Mouse (Mus musculus): ENCODE measurements around the gene Tmprss7. TPM values are rescaled to one million over a fixed set of nuclear protein-coding genes. Genes with fewer than 3 reads are reported as not detected.

Gene Tmprss7
- polyA plus RNA-seq, 1 experiment: 2.5 TPM

GRCm38 (mm10) chr16:45630347-45630960 is 63.0 kb downstream of the Tmprss7 start:
- 55% methylated on average over 5 of the region's 5 CpGs for WGBS
- TF ChIP-seq CTCF (IDR thresholded peaks at IDR 0.05; ENCODE audit: control insufficient read depth, insufficient read depth, low read length) (peak; percentile 64), POLR2A (IDR thresholded peaks at IDR 0.05; ENCODE audit: borderline replicate concordance, control insufficient read depth, low read depth, low read length) (no peak)
- Histone ChIP-seq H3K4me3 (replicated peaks; ENCODE audit: control insufficient read depth, low read depth, low read length) (no peak overlapping the region), H3K4me1 (ENCODE audit: control insufficient read depth, insufficient read depth, low read length) (no peaks in the 10 kb centered on the region), H3K27ac (ENCODE audit: control insufficient read depth, insufficient read depth, low read depth, low read length, poor library complexity) (no peak overlapping the region)

- 78% methylated on average over 8 of the region's 8 CpGs for WGBS
- TF ChIP-seq POLR2A (IDR thresholded peaks at IDR 0.05; ENCODE audit: borderline replicate concordance, control insufficient read depth, low read depth, low read length) (no peak), CTCF (IDR thresholded peaks at IDR 0.05; ENCODE audit: control insufficient read depth, insufficient read depth, low read length) (no peak)
Measured at GRCm38 (mm10) chr16:45629497-45630105, 63.9 kb downstream of the Tmprss7 start.

DNA sequence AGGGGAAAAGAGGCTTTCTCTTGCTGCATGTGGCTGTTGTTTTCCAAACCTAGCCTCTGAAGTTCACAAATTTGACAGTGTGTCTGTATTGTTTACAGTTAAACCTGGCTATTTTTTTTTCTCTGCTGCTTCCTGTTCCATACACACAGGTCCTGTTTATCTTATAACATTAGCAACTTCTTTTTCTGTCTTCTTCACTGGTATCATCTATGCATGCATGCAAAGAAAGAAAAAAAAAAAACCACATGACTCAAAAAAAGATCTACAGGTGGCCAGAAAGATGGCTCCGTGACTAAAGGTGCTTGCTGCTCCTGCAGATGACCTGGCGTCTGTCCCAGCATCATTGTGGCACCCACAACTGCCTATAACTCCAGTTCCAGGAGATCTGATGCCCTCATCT is 68.1 kb downstream of the Tmprss7 start:
- no peaks in the 10 kb centered on the region for H3K4me1 ChIP-seq (ENCODE audit: control insufficient read depth, insufficient read depth, low read length)
- TF ChIP-seq CTCF (IDR thresholded peaks at IDR 0.05; ENCODE audit: control insufficient read depth, insufficient read depth, low read length) (no peak), POLR2A (IDR thresholded peaks at IDR 0.05; ENCODE audit: borderline replicate concordance, control insufficient read depth, low read depth, low read length) (no peak)
- WGBS: 54% methylated on average over 2 of the region's 2 CpGs
- H3K27ac ChIP-seq (ENCODE audit: control insufficient read depth, insufficient read depth, low read depth, low read length, poor library complexity): no peak overlapping the region
- no peak overlapping the region for H3K4me3 ChIP-seq (replicated peaks; ENCODE audit: control insufficient read depth, low read depth, low read length)

More at GRCm38 (mm10) chr16:45629497-45630105, 63.9 kb downstream of the Tmprss7 start:
- no peaks in the 10 kb centered on the region for H3K4me1 ChIP-seq (ENCODE audit: control insufficient read depth, insufficient read depth, low read length)
- no peak overlapping the region for H3K4me3 ChIP-seq (replicated peaks; ENCODE audit: control insufficient read depth, low read depth, low read length)
- no peak overlapping the region for H3K27ac ChIP-seq (ENCODE audit: control insufficient read depth, insufficient read depth, low read depth, low read length, poor library complexity)

GRCm38 (mm10) chr16:45624791-45625190 is 68.7 kb downstream of the Tmprss7 start:
- Histone ChIP-seq H3K27ac (ENCODE audit: control insufficient read depth, insufficient read depth, low read depth, low read length, poor library complexity) (no peak overlapping the region), H3K4me1 (ENCODE audit: control insufficient read depth, insufficient read depth, low read length) (no peaks in the 10 kb centered on the region), H3K4me3 (replicated peaks; ENCODE audit: control insufficient read depth, low read depth, low read length) (no peak overlapping the region)
- TF ChIP-seq POLR2A (IDR thresholded peaks at IDR 0.05; ENCODE audit: borderline replicate concordance, control insufficient read depth, low read depth, low read length) (no peak), CTCF (IDR thresholded peaks at IDR 0.05; ENCODE audit: control insufficient read depth, insufficient read depth, low read length) (no peak)
- 29% methylated on average over 2 of the region's 2 CpGs for WGBS

- TF ChIP-seq POLR2A (IDR thresholded peaks at IDR 0.05; ENCODE audit: borderline replicate concordance, control insufficient read depth, low read depth, low read length) (no peak), CTCF (IDR thresholded peaks at IDR 0.05; ENCODE audit: control insufficient read depth, insufficient read depth, low read length) (no peak)
- WGBS: 26% methylated on average over 4 of the region's 4 CpGs
- H3K4me3 ChIP-seq (replicated peaks; ENCODE audit: control insufficient read depth, low read depth, low read length): no peak overlapping the region
- H3K4me1 ChIP-seq (ENCODE audit: control insufficient read depth, insufficient read depth, low read length): no peaks in the 10 kb centered on the region
- H3K27ac ChIP-seq (ENCODE audit: control insufficient read depth, insufficient read depth, low read depth, low read length, poor library complexity): no peak overlapping the region
Measured at GRCm38 (mm10) chr16:45623230-45623629, 70.2 kb downstream of the Tmprss7 start.

DNA sequence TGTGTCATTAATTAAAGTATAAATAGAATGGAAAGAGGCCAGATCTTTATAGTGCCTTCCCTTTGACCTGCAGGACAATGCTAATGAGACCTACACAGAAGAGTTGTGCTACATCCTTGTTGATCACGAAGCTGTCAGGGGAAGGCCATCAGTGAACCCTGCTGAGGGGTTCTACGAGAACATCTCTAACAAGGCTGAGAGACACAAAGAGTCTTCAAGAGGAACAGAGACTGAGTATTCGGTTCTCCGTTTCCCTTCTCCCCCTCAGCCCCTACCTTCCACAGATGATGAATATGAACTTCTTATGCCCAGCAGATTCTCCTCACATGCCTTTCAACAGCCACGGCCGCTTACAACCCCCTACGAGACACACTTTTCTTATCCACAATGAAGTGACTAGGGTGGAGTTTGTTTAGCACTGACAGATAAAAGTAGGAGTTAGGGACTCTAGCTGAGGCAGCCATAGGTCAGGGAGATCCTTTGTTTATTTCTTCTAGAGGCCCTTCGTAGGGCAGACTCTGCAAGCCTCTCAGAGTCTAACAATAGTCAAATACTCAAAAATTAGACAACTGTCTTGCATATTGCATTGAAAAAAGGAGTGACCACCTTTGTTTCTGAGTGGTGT is 73.6 kb downstream of the Tmprss7 start:
- 60% methylated on average over 8 of the region's 8 CpGs for WGBS
- no peak overlapping the region for H3K4me3 ChIP-seq (replicated peaks; ENCODE audit: control insufficient read depth, low read depth, low read length)
- no peak for TF ChIP-seq CTCF (IDR thresholded peaks at IDR 0.05; ENCODE audit: control insufficient read depth, insufficient read depth, low read length)
- H3K4me1 ChIP-seq (ENCODE audit: control insufficient read depth, insufficient read depth, low read length): no peaks in the 10 kb centered on the region
- no peak overlapping the region for H3K27ac ChIP-seq (ENCODE audit: control insufficient read depth, insufficient read depth, low read depth, low read length, poor library complexity)

- TF ChIP-seq POLR2A (IDR thresholded peaks at IDR 0.05; ENCODE audit: borderline replicate concordance, control insufficient read depth, low read depth, low read length) (no peak), CTCF (IDR thresholded peaks at IDR 0.05; ENCODE audit: control insufficient read depth, insufficient read depth, low read length) (no peak)
- Histone ChIP-seq H3K4me1 (ENCODE audit: control insufficient read depth, insufficient read depth, low read length) (no peaks in the 10 kb centered on the region), H3K4me3 (replicated peaks; ENCODE audit: control insufficient read depth, low read depth, low read length) (no peak overlapping the region), H3K27ac (ENCODE audit: control insufficient read depth, insufficient read depth, low read depth, low read length, poor library complexity) (no peak overlapping the region)
- WGBS: 80% methylated on average over 1 of the region's 1 CpGs
Measured at GRCm38 (mm10) chr16:45615944-45616343, 77.5 kb downstream of the Tmprss7 start.

- H3K4me1 ChIP-seq (ENCODE audit: control insufficient read depth, insufficient read depth, low read length): no peaks in the 10 kb centered on the region
- 83% methylated on average over 2 of the region's 2 CpGs for WGBS
- TF ChIP-seq POLR2A (IDR thresholded peaks at IDR 0.05; ENCODE audit: borderline replicate concordance, control insufficient read depth, low read depth, low read length): no peak
- no peak for TF ChIP-seq CTCF (IDR thresholded peaks at IDR 0.05; ENCODE audit: control insufficient read depth, insufficient read depth, low read length)
Measured at GRCm38 (mm10) chr16:45613247-45613646, 80.2 kb downstream of the Tmprss7 start.

More at GRCm38 (mm10) chr16:45613247-45613646, 80.2 kb downstream of the Tmprss7 start:
- no peak overlapping the region for H3K4me3 ChIP-seq (replicated peaks; ENCODE audit: control insufficient read depth, low read depth, low read length)
- no peak overlapping the region for H3K27ac ChIP-seq (ENCODE audit: control insufficient read depth, insufficient read depth, low read depth, low read length, poor library complexity)

All from bone marrow, adult 2 months (tissue).